Mouse (Mus musculus): Measurements from ENCODE around the gene Hpcal1.

DNA sequence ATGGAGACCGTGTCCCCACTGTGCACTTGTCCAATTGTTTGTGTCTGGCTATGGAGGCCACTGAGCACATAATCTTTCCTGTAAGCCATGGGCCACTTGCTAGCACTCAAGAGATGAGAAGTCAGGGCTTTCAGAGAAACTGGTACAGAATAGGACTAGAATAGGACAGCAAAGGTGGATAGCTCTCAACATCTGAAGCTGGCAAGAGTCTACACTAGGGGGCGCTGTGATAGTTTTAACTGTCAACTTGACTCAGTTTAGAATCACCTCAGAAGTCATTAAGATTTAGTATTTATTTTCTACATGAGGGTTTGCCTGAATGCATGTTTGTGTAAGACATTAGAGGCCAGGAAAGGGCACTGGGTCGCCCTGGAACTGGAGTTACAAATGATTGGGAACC is 98.8 kb downstream of the Hpcal1 start:
- no peak for TF ChIP-seq CTCF (IDR thresholded peaks at IDR 0.05; ENCODE audit: control insufficient read depth, insufficient read depth, insufficient replicate concordance, low read depth, low read length)
- no peak for TF ChIP-seq POLR2A (IDR thresholded peaks at IDR 0.05; ENCODE audit: control insufficient read depth, low read depth, low read length)
